Mouse (Mus musculus) lung, adult 10 weeks (tissue): ENCODE data around the gene Gm21477. TPM values are rescaled to one million over a fixed set of nuclear protein-coding genes. Genes with fewer than 3 reads are reported as not detected.

Experiments used
- polyA plus RNA-seq: library from polyadenylated mRNA; stranded (reverse); fragments of 350-450 nt; fragmentation: Illumina TruSeq; extraction: RNeasy Lipid Tissue Mini Kit (QIAGEN cat#74804); gene quantifications from one replicate; pipeline ENCODE4 v1.2.3, GENCODE M21; 2014; ENCODE audit warnings: low read depth, low replicate concordance; ENCODE audit not compliant: insufficient read depth

Gene Gm21477
- not detected for polyA plus RNA-seq

GRCm38 (mm10) chrY:87116521-87116920 lies at the start of gene Gm21477:
Gene Gm21477 (plus strand): TSS chrY:87116821.

